Mouse (Mus musculus): ENCODE data around the gene Lypd5. TPM values are rescaled to one million over a fixed set of nuclear protein-coding genes. Genes with fewer than 3 reads are reported as not detected.
"Not testable (repeated sequence)": the region's sequence is repeated elsewhere in the genome, so short reads cannot be mapped to it uniquely, and the experiment has no call there.

Lypd5 gene
- polyA plus RNA-seq, 1 experiment from 2014 or later, result not detected

DNA sequence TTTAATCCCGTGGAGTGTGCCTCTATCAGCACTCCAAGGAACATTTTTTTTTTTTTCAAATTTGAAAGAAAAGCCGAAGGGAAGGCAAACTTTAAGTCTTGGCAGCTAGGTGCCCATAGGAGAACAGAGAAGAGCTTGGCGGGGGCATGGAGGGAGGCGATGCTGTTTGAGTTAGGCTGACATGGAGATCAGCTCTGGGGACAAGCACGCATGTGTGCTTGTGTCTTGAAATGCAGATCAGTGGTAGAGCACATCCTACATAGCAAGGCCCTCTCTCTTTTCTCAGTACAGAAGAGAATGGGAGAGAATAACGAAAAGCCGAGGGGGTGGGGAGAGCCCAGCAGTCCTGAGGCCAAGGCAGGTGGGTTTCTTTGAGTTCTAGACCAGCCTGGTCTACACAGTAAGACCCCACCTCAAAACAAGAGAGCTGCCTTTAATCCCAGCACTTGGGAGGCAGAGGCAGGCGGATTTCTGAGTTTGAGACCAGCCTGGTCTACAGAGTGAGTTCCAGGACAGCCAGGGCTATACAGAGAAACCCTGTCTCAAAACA is 49.4 kb downstream of the Lypd5 start:
- Histone ChIP-seq H3K9me3 (ENCODE audit: control insufficient read depth, low read length) (peaks cover 4% of the 10 kb centered on the region; the same call in 1 of the 2 replicates), H3K36me3 (ENCODE audit: control insufficient read depth, insufficient read depth, low read length) (peaks cover 15% of the 10 kb centered on the region), H3K27ac (replicated peaks in 1 of 2; ENCODE audit: control insufficient read depth in 1 of 2, insufficient read depth in 1 of 2, low read depth in 2 of 2, low read length in 2 of 2) (no peak overlapping the region), H3K4me3 (ENCODE audit: control insufficient read depth in 1 of 2, insufficient read depth in 1 of 2, low read depth in 1 of 2, low read length in 2 of 2) (no peak overlapping the region), H3K4me1 (ENCODE audit: control insufficient read depth in 2 of 2, insufficient read depth in 2 of 2, low read length in 2 of 2) (peaks cover 3% of the 10 kb centered on the region in 2 experiments; a peak in 2 of 4 replicates), H3K9ac (ENCODE audit: low read length) (no peak overlapping the region), H3K4me2 (ENCODE audit: low read length) (no peak overlapping the region), H3K27me3 (ENCODE audit: control insufficient read depth, insufficient read depth, low read length) (no peaks in the 10 kb centered on the region)
- WGBS, result 95% methylated on average over 8 of the region's 8 CpGs
- ATAC-seq (ENCODE audit: insufficient number of reproducible peaks, insufficient read depth, low FRiP score, low read depth), result no peak

DNA sequence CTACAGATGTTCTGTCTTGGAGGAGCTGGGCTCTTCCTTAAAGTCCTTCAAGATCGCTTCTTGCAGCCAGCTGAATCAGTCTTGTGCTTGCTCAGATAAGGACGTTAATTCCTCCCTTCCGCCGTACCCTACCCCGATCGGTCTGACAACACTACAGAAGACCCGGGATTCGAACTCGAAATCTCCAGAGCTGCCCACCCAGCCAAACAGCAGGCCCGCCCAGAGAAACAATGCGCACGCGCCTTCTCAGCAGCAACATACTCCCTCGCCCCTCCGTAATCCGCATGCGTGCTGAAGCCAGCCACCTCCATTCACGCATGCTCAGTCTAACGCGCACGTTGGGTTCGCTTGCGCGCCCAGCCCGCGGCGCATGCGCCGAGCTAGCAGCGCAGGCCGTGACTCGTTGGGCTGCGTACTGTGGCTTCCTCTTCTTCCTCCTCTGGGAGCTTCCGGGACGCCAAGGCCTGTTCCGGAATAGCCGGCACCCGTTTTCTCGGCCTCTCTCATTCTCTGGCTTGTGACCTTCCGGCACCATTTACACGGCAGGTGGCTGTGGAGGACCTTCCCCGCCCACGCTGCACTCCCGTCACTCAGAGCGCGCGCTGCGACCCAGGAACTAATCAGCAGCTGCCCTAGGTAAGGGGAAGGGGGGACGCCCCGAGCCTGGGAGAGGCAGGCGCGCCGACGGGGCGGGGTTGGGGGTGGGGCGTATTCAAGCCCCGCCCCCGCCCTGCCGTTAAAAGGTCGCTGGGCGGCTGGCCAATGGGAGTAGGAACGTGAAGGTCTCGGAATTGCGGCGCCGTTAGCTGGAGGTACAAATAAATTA is 50.5 kb downstream of the Lypd5 start, which contains the start of gene Smg9:
Gene Smg9 (plus strand): TSS at position 364 of the 826 bp plus-strand sequence.
- Histone ChIP-seq H3K36me3 (ENCODE audit: control insufficient read depth, insufficient read depth, low read length) (peaks cover 24% of the 10 kb centered on the region), H3K4me3 (ENCODE audit: control insufficient read depth in 1 of 2, insufficient read depth in 1 of 2, low read depth in 1 of 2, low read length in 2 of 2) (peak within 1 kb of the TSS; percentile 61 to 83), H3K27ac (replicated peaks in 1 of 2; ENCODE audit: control insufficient read depth in 1 of 2, insufficient read depth in 1 of 2, low read depth in 2 of 2, low read length in 2 of 2) (peak within 1 kb of the TSS; percentile 97 to 99), H3K4me2 (ENCODE audit: low read length) (peak within 1 kb of the TSS; percentile 58), H3K9me3 (ENCODE audit: control insufficient read depth, low read length) (peaks cover 4% of the 10 kb centered on the region; the same call in 1 of the 2 replicates), H3K4me1 (ENCODE audit: control insufficient read depth in 2 of 2, insufficient read depth in 2 of 2, low read length in 2 of 2) (peaks cover 3% of the 10 kb centered on the region in 2 experiments; a peak in 2 of 4 replicates), H3K27me3 (ENCODE audit: control insufficient read depth, insufficient read depth, low read length) (no peaks in the 10 kb centered on the region), H3K9ac (ENCODE audit: low read length) (peak within 1 kb of the TSS; percentile 76)
- ATAC-seq (ENCODE audit: insufficient number of reproducible peaks, insufficient read depth, low FRiP score, low read depth), result peak; percentile 96
- WGBS, result 3% methylated on average over 66 of the region's 66 CpGs

DNA sequence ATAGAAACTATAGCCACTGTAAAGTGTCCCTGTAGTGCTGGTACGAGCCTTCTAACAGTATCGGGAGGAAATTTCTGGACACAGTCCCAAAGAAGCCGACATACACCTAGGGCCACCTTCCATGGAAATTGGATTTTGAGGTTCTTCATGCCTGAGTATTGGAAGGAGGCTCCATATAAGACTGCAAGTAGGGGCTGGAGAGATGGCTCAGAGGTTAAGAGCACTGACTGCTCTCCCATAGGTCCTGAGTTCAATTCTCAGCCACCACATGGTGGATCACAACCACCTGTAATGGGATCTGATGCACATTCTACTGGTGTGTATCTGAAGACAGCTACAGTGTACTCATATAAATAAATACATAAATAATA is 51.1 kb downstream of the Lypd5 start:
- Histone ChIP-seq H3K4me1 (ENCODE audit: control insufficient read depth in 2 of 2, insufficient read depth in 2 of 2, low read length in 2 of 2) (peaks cover 3% of the 10 kb centered on the region in 2 experiments; a peak in 2 of 4 replicates), H3K4me2 (ENCODE audit: low read length) (peak overlapping the region; percentile 58), H3K27ac (replicated peaks in 1 of 2; ENCODE audit: control insufficient read depth in 1 of 2, insufficient read depth in 1 of 2, low read depth in 2 of 2, low read length in 2 of 2) (peak overlapping the region; percentile 73 to 97), H3K27me3 (ENCODE audit: control insufficient read depth, insufficient read depth, low read length) (no peaks in the 10 kb centered on the region), H3K9ac (ENCODE audit: low read length) (peak overlapping the region; percentile 76), H3K4me3 (ENCODE audit: control insufficient read depth in 1 of 2, insufficient read depth in 1 of 2, low read depth in 1 of 2, low read length in 2 of 2) (peak overlapping the region; percentile 61 to 83), H3K9me3 (ENCODE audit: control insufficient read depth, low read length) (peaks cover 4% of the 10 kb centered on the region; the same call in 1 of the 2 replicates), H3K36me3 (ENCODE audit: control insufficient read depth, insufficient read depth, low read length) (peaks cover 30% of the 10 kb centered on the region)
- no peak for ATAC-seq (ENCODE audit: insufficient number of reproducible peaks, insufficient read depth, low FRiP score, low read depth)
- WGBS, result 14% methylated on average over 3 of the region's 3 CpGs

DNA sequence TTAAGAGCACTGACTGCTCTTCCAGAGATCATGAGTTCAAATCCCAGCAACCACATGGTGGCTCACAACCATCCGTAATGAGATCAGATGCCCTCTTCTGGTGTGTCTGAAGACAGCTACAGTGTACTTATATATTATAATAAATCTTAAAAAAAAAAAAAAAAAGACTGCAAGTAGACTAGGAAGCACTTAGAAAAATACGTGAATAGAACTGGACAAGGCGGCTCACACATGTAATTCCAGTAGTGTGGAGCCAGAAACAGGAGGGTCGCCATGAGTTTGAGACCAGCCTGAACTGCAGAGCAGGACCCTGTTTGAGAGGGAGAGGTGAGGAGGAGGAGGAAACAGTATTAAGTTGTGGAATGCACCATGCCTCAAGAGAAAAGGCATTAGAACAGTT is 51.5 kb downstream of the Lypd5 start:
- 87% methylated on average over 4 of the region's 4 CpGs for WGBS
- peak overlapping the region in 1 of 2 experiments; percentile 61; a peak in 1 of 4 replicates for H3K4me3 ChIP-seq (ENCODE audit: control insufficient read depth in 1 of 2, insufficient read depth in 1 of 2, low read depth in 1 of 2, low read length in 2 of 2)
- H3K27me3 ChIP-seq (ENCODE audit: control insufficient read depth, insufficient read depth, low read length); ATAC-seq (ENCODE audit: insufficient number of reproducible peaks, insufficient read depth, low FRiP score, low read depth); H3K9me3 ChIP-seq (ENCODE audit: control insufficient read depth, low read length); H3K9ac ChIP-seq (ENCODE audit: low read length); H3K27ac ChIP-seq (replicated peaks in 1 of 2; ENCODE audit: control insufficient read depth in 1 of 2, insufficient read depth in 1 of 2, low read depth in 2 of 2, low read length in 2 of 2); H3K4me1 ChIP-seq (ENCODE audit: control insufficient read depth in 2 of 2, insufficient read depth in 2 of 2, low read length in 2 of 2): not testable (repeated sequence)
- peaks cover 35% of the 10 kb centered on the region for H3K36me3 ChIP-seq (ENCODE audit: control insufficient read depth, insufficient read depth, low read length)
- peak overlapping the region; percentile 58 for H3K4me2 ChIP-seq (ENCODE audit: low read length)

DNA sequence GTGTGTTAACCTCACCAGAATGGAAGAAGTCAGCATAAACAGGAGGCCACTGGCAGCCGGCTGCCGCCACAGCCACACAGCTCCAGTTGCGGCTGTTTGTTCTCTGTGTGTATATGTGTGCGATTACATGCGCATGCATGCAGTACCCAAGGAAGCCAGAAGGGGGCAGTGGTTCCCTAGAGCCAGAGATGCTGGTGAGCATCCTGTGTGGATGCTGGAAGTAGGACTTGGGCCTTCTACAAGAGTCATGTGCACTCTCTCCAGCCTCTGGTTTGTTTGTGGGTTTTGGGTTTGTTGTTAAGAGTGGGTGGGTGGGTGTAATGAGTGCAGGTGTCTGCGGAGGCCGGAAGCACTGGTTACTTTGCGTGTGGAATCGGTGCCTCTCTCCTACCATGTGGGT is 53.9 kb downstream of the Lypd5 start:
- H3K27me3 ChIP-seq (ENCODE audit: control insufficient read depth, insufficient read depth, low read length), result no peaks in the 10 kb centered on the region
- WGBS, result 98% methylated on average over 9 of the region's 9 CpGs
- no peak overlapping the region for H3K27ac ChIP-seq (replicated peaks in 1 of 2; ENCODE audit: control insufficient read depth in 1 of 2, insufficient read depth in 1 of 2, low read depth in 2 of 2, low read length in 2 of 2)
- H3K9me3 ChIP-seq (ENCODE audit: control insufficient read depth, low read length), result peaks cover 4% of the 10 kb centered on the region; the same call in 1 of the 2 replicates
- ATAC-seq (ENCODE audit: insufficient number of reproducible peaks, insufficient read depth, low FRiP score, low read depth), result no peak
- peaks cover 3 to 7% of the 10 kb centered on the region in 2 experiments; a peak in 3 of 4 replicates for H3K4me1 ChIP-seq (ENCODE audit: control insufficient read depth in 2 of 2, insufficient read depth in 2 of 2, low read length in 2 of 2)
- H3K4me3 ChIP-seq (ENCODE audit: control insufficient read depth in 1 of 2, insufficient read depth in 1 of 2, low read depth in 1 of 2, low read length in 2 of 2), result no peak overlapping the region
- no peak overlapping the region for H3K9ac ChIP-seq (ENCODE audit: low read length)
- H3K36me3 ChIP-seq (ENCODE audit: control insufficient read depth, insufficient read depth, low read length), result peaks cover 52% of the 10 kb centered on the region
- no peak overlapping the region for H3K4me2 ChIP-seq (ENCODE audit: low read length)

Small RNAs within 50 kb of the gene (microRNA-seq; reads per million reads assigned to microRNA genes)
- not detected for gene Gm27592

Other genes with a start within 250 kb of the Lypd5 start
- gene Zfp112, start 236.9 kb upstream of the Lypd5 start, polyA plus RNA-seq (2014; fragmentation: Nextera tagmentation; extraction: Ambion mirVana), result 5.3 and 5.6 TPM in 2 replicates
- 8.7 and 9.3 TPM in 2 replicates for gene Zfp235, start 215.0 kb upstream of the Lypd5 start, polyA plus RNA-seq (2014; fragmentation: Nextera tagmentation; extraction: Ambion mirVana)
- 3.2 and 3.3 TPM in 2 replicates for gene Zfp114, start 174.1 kb upstream of the Lypd5 start, polyA plus RNA-seq (2014; fragmentation: Nextera tagmentation; extraction: Ambion mirVana)
- 6.6 and 7.1 TPM in 2 replicates for gene Zfp111, start 137.8 kb upstream of the Lypd5 start, polyA plus RNA-seq (2014; fragmentation: Nextera tagmentation; extraction: Ambion mirVana)
- gene Zfp109, start 111.6 kb upstream of the Lypd5 start, polyA plus RNA-seq (2014; fragmentation: Nextera tagmentation; extraction: Ambion mirVana), result 2.3 and 3.4 TPM in 2 replicates
- 2.2 and 2.5 TPM in 2 replicates for gene Zfp108, start 94.4 kb upstream of the Lypd5 start, polyA plus RNA-seq (2014; fragmentation: Nextera tagmentation; extraction: Ambion mirVana)
- 5.0 and 6.5 TPM in 2 replicates for gene Zfp93, start 78.8 kb upstream of the Lypd5 start, polyA plus RNA-seq (2014; fragmentation: Nextera tagmentation; extraction: Ambion mirVana)
- 12.9 and 15.9 TPM in 2 replicates for gene Zfp61, start 48.0 kb upstream of the Lypd5 start, polyA plus RNA-seq (2014; fragmentation: Nextera tagmentation; extraction: Ambion mirVana)
- gene Zfp94, start 32.5 kb upstream of the Lypd5 start, polyA plus RNA-seq (2014; fragmentation: Nextera tagmentation; extraction: Ambion mirVana), result 4.5 and 6.3 TPM in 2 replicates
- gene Tescl, start 15.3 kb upstream of the Lypd5 start, polyA plus RNA-seq (2014; fragmentation: Nextera tagmentation; extraction: Ambion mirVana), result not detected in 2 replicates
- gene Kcnn4, start 21.1 kb downstream of the Lypd5 start, polyA plus RNA-seq (2014; fragmentation: Nextera tagmentation; extraction: Ambion mirVana), result 1.4 and 1.8 TPM in 2 replicates
- 18.4 and 20.7 TPM in 2 replicates for gene Smg9, start 50.4 kb downstream of the Lypd5 start, polyA plus RNA-seq (2014; fragmentation: Nextera tagmentation; extraction: Ambion mirVana)
- gene Irgc1, start 103.1 kb downstream of the Lypd5 start, polyA plus RNA-seq (2014; fragmentation: Nextera tagmentation; extraction: Ambion mirVana), result not detected in 2 replicates
- 7.9 and 8.2 TPM in 2 replicates for gene Plaur, start 113.3 kb downstream of the Lypd5 start, polyA plus RNA-seq (2014; fragmentation: Nextera tagmentation; extraction: Ambion mirVana)
- gene Cadm4, start 132.8 kb downstream of the Lypd5 start, polyA plus RNA-seq (2014; fragmentation: Nextera tagmentation; extraction: Ambion mirVana), result 0.46 and 0.47 TPM in 2 replicates
- gene Zfp428, start 157.8 kb downstream of the Lypd5 start, polyA plus RNA-seq (2014; fragmentation: Nextera tagmentation; extraction: Ambion mirVana), result 23.7 and 28.2 TPM in 2 replicates
- gene AC161166.1, start 163.3 kb downstream of the Lypd5 start, polyA plus RNA-seq (2014; fragmentation: Nextera tagmentation; extraction: Ambion mirVana), result 0.38 TPM in 1 of 2 replicates, not detected in the other
- gene Irgq, start 181.5 kb downstream of the Lypd5 start, polyA plus RNA-seq (2014; fragmentation: Nextera tagmentation; extraction: Ambion mirVana), result 7.4 and 8.0 TPM in 2 replicates
- not detected in 2 replicates for gene Pinlyp, start 196.9 kb downstream of the Lypd5 start, polyA plus RNA-seq (2014; fragmentation: Nextera tagmentation; extraction: Ambion mirVana)
- gene Xrcc1, start 197.1 kb downstream of the Lypd5 start, polyA plus RNA-seq (2014; fragmentation: Nextera tagmentation; extraction: Ambion mirVana), result 54.6 and 57.4 TPM in 2 replicates
- gene Ethe1, start 238.3 kb downstream of the Lypd5 start, polyA plus RNA-seq (2014; fragmentation: Nextera tagmentation; extraction: Ambion mirVana), result 24.8 and 26.2 TPM in 2 replicates
- gene Zfp575, start 238.4 kb downstream of the Lypd5 start, polyA plus RNA-seq (2014; fragmentation: Nextera tagmentation; extraction: Ambion mirVana), result 0.36 and 0.49 TPM in 2 replicates

Data from heart, embryonic 14.5 days (tissue).